Mouse (Mus musculus) kidney, adult 18-20 months (tissue): ENCODE measurements at regions not wholly inside any gene's neighbourhood (a gene's known extent, or its start where the extent isn't known, plus 50 kb on each side); places are given as distances from the start of the nearest gene placed in this dataset.
"Not testable (repeated sequence)": the region's sequence is repeated elsewhere in the genome, so short reads cannot be mapped to it uniquely, and the experiment has no call there.

Experiments used
- DNase-seq: peaks from one replicate; pipeline ENCODE4 v3.0.0; 2021

DNA sequence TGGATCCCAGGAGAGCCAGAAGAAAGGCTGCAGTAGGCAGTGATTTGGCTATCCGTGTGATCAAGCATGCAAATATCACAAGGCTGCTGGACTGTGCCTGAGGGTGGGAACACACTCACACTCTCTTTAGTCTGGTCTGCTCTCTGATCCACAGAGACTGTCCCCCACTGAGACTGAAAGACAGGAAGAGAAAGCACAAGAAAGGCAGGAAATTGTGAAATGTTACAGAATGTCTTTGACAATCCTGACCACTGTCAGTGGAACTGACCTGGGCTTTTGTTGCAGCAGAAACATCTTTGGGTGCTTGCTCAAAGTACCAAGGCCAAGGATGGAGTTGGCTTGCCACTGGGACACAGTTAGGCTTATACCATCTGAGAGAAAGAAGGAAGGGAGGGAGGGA, 52.3 kb upstream of the Gpd2 start:
- DNase-seq: no peak

DNA sequence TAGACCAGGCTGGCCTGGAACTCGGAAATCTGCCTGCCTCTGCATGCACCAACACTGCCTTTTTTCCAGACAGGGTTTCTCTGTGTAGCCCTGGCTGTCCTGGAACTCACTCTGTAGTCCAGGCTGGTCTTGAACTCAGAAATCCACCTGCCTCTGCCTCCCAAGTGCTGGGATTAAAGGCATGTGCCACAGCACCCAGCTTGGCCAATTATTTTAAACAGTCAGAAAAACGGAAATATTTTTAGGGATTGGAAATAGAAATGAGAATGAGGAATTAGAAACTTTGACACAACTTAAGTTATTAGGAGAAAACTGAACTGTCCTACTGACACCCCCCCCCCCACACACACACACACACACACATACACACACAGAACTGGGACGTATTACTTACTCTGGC, 54.3 kb upstream of the Gpd2 start:
- not testable (repeated sequence) for DNase-seq

DNA sequence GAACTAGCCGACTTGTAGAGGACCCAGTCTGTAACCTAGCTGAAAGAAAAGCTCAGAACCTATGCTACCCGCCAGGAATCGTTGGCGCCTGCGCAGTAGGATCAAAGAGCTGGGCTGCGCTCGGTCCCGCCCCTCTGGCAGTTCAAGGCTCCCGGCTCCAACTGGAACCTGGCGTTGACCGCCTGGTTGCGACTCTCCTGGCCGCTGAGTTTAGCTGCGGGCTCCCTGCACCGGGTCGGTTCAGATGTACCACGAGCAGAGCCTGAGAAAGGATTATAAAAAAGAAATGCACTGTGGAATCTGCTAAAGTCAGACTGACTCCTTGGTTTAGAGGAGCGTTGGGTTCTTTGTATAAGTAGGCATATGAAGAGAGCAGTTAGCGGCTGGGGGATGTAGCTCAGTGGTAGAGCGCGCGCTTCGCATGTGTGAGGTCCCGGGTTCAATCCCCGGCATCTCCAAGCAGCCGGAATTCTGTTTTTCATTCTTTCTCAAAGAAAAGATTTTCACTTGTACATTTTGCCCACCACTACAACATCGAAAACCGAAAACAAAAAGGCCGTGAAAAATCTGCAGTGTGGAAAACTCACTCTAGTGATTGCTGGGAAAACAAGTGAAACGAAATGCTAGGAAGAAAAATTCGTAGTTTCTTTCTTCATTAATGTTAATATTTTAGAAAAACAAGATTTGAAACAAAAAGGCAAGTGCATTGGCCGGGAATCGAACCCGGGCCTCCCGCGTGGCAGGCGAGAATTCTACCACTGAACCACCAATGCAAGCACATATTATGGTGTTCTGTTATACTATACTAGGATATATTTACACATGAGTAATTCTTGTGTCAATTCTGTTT, 55.5 kb upstream of the Gpd2 start:
- DNase-seq: peak; percentile 95

DNA sequence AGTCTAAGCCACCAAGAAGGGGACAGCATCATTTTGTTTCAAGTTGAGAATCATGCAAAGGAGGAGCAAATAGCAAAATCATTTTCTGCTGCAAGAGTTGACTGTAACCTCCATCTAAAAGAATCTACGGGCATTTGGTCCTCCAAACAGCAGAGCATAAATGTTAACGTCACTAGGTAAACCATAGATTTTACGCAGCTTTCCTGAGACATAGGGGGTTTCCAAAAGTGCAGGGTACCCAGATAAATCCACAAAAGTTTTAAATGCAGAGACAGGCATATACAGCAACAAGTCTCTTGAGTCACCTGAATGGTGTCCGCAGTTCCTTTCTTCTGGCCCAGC, 56.1 kb upstream of the Gpd2 start:
- DNase-seq: no peak

DNA sequence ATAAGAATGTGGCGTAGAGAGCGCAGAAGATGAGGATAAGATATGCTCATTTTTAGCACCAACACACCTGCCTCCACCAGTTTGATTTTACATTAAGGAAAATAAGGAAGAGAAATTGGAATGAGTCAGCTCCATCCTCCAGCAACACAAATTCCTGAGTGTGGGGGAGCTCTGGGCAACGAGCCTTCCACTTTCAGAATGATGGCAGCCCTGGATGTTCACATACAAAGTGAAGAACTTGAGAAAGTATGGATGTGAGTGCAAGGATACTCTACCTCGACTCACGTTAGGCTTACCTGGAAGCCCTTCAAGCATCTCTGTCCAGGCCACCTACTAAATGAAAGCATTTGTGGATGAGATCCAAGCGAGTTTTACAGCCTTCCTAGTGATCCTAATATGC, 54.3 kb upstream of the Nr4a2 start:
- DNase-seq: no peak

DNA sequence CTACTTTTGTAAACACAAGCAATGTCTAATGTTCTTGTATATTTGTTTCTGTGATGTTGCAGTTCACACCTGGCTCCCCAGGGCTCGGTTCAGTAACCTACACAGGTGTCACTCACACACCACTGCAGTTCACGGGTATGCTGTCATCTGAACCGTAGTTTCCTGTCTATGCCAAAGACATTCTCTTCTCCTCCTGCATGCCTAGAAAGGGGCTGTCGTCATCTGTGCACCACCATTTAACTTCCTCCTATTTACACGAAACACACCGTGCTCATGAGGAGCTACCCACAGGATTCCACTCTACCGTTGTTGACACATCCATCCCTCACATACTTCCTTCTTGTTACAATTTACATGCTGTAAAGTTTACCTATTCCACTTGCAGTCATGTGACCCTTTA, 52.7 kb upstream of the Nr4a2 start:
- no peak for DNase-seq

DNA sequence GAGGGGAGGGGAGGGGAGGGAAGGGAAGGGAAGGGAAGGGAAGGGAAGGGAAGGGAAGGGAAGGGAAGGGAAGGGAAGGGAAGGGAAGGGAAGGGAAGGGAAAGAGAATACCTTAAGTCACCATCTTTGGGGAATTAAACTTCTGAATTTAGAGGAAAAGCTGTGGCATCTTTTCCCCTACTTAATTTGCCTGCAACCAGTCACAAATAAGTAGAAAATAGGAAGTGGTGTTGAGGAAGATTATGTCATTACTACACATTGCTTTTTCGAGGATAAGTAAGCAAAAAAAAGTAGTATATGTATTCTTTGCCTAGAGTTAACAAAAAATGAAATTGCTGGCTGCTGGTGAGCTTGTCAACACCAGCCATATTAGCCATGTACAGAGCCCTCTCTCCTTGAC, 51.4 kb upstream of the Nr4a2 start:
- no peak for DNase-seq
